Mouse (Mus musculus) MEL (cell line): Measurements from ENCODE around the gene Psmc1. TPM values are rescaled to one million over a fixed set of nuclear protein-coding genes. Genes with fewer than 3 reads are reported as not detected.

Experiments
- DNase-seq: peaks from one replicate; pipeline ENCODE4 v3.0.0; 2011; ENCODE audit warnings: low read depth, low spot score
- H3K27ac ChIP-seq: 2 replicates; pipeline ENCODE4 v1.5.1; 2012; ENCODE audit warnings: low read depth, mild to moderate bottlenecking, control low read depth, low read length, moderate library complexity; ENCODE audit not compliant: control insufficient read depth
- H3K27me3 ChIP-seq, 2 experiments: fragments of 150-350 bp in 1 of 2; sonication (generic) in 1 of 2; 2 replicates each; pipeline ENCODE4 v1.6.1; 2012; ENCODE audit warnings: low read length in 2 of 2, mild to moderate bottlenecking in 2 of 2, improper control_type of control experiment in 1 of 2, moderate library complexity in 1 of 2; ENCODE audit not compliant: insufficient read depth in 2 of 2, control insufficient read depth in 1 of 2
- H3K36me3 ChIP-seq, 2 experiments: 2 replicates each; pipeline ENCODE4 v1.6.1; 2012 to 2014; ENCODE audit warnings: low read length in 2 of 2, improper control_type of control experiment in 1 of 2, inconsistent platforms in 1 of 2, mild to moderate bottlenecking in 1 of 2; ENCODE audit not compliant: insufficient read depth in 2 of 2, control insufficient read depth in 1 of 2
- H3K4me1 ChIP-seq, 2 experiments: fragments of 150-350 bp in 1 of 2; sonication (generic) in 1 of 2; 2 replicates each; pipeline ENCODE4 v1.6.1; 2012; ENCODE audit warnings: low read length in 2 of 2, improper control_type of control experiment in 1 of 2, mild to moderate bottlenecking in 1 of 2; ENCODE audit not compliant: insufficient read depth in 2 of 2, control insufficient read depth in 1 of 2
- H3K4me3 ChIP-seq, 2 experiments: fragments of 150-350 bp in 1 of 2; sonication (generic) in 1 of 2; 2 replicates each; pipeline ENCODE4 v1.5.1; 2012; ENCODE audit warnings: low read depth in 2 of 2, low read length in 2 of 2, mild to moderate bottlenecking in 2 of 2, moderate library complexity in 2 of 2, control low read depth in 1 of 2, improper control_type of control experiment in 1 of 2; ENCODE audit not compliant: control insufficient read depth in 1 of 2, insufficient read depth in 1 of 2
- H3K79me2 ChIP-seq: 2 replicates; pipeline ENCODE4 v1.6.1; 2012; ENCODE audit warnings: mild to moderate bottlenecking, low read length, moderate library complexity; ENCODE audit not compliant: control insufficient read depth, poor library complexity, insufficient read depth
- H3K9ac ChIP-seq: 2 replicates; pipeline ENCODE4 v1.6.1; 2012; ENCODE audit warnings: low read depth, mild to moderate bottlenecking, control low read depth, low read length, moderate library complexity; ENCODE audit not compliant: control insufficient read depth, poor library complexity, severe bottlenecking
- H3K9me3 ChIP-seq: fragments of 150-350 bp; sonication (generic); replicated peaks from 2 replicates; pipeline ENCODE4 v1.6.1; 2012; ENCODE audit warnings: mild to moderate bottlenecking, low read length, improper control_type of control experiment, moderate library complexity; ENCODE audit not compliant: insufficient read depth
- BHLHE40 ChIP-seq: IDR thresholded peaks from 2 replicates; pipeline ENCODE4 v1.6.1; 2012; ENCODE audit warnings: low read depth, mild to moderate bottlenecking, inconsistent platforms, low read length, improper control_type of control experiment, borderline replicate concordance
- CTCF ChIP-seq, 3 experiments: IDR thresholded peaks in 2 of 3; conservative IDR thresholded peaks in 1 of 3; 2 replicates each; pipeline ENCODE4 v1.5.1; 2011 to 2012; ENCODE audit warnings: low read length in 3 of 3, low read depth in 2 of 3, mild to moderate bottlenecking in 2 of 3, improper control_type of control experiment in 1 of 3, inconsistent platforms in 1 of 3, mixed read lengths in 1 of 3, moderate library complexity in 1 of 3; ENCODE audit not compliant: control insufficient read depth in 1 of 3, insufficient read depth in 1 of 3, poor library complexity in 1 of 3, severe bottlenecking in 1 of 3
- ELF1 ChIP-seq: IDR thresholded peaks from 2 replicates; pipeline ENCODE4 v1.6.1; 2014; ENCODE audit warnings: low read depth, mild to moderate bottlenecking, inconsistent platforms, low read length, improper control_type of control experiment, moderate library complexity
- EP300 ChIP-seq, 2 experiments: IDR thresholded peaks; 2 replicates each; pipeline ENCODE4 v1.6.1; 2011; ENCODE audit warnings: improper control_type of control experiment in 2 of 2, low read length in 2 of 2, low read depth in 1 of 2, mild to moderate bottlenecking in 1 of 2
- GATA1 ChIP-seq: IDR thresholded peaks from 2 replicates; pipeline ENCODE4 v1.6.1; 2011; ENCODE audit warnings: low read depth, low read length, improper control_type of control experiment
- HCFC1 ChIP-seq: IDR thresholded peaks from 2 replicates; pipeline ENCODE4 v1.6.1; 2012; ENCODE audit warnings: low read depth, mild to moderate bottlenecking, inconsistent platforms, low read length, improper control_type of control experiment, moderate library complexity
- KAT2A ChIP-seq: conservative IDR thresholded peaks from 2 replicates; pipeline ENCODE4 v1.6.1; 2012; ENCODE audit warnings: low read depth, low read length, improper control_type of control experiment, inconsistent platforms
- MAFK ChIP-seq: IDR thresholded peaks from 2 replicates; pipeline ENCODE4 v1.6.1; 2011; ENCODE audit warnings: low read depth, mild to moderate bottlenecking, low read length, improper control_type of control experiment, borderline replicate concordance
- MAX ChIP-seq: IDR thresholded peaks from 2 replicates; pipeline ENCODE4 v1.6.1; 2011; ENCODE audit warnings: low read length, improper control_type of control experiment
- MAZ ChIP-seq: IDR thresholded peaks from 2 replicates; pipeline ENCODE4 v1.6.1; 2012; ENCODE audit warnings: low read depth, mild to moderate bottlenecking, inconsistent platforms, low read length, improper control_type of control experiment
- MXI1 ChIP-seq: IDR thresholded peaks from 2 replicates; pipeline ENCODE4 v1.6.1; 2011; ENCODE audit warnings: mild to moderate bottlenecking, low read depth, low read length, improper control_type of control experiment
- MYB ChIP-seq: IDR thresholded peaks from 2 replicates; pipeline ENCODE4 v1.6.1; 2011; ENCODE audit warnings: mild to moderate bottlenecking, low read depth, low read length, improper control_type of control experiment
- POLR2A ChIP-seq, 2 experiments: IDR thresholded peaks; 2 replicates each; pipeline ENCODE4 v1.6.1; 2011 to 2012; ENCODE audit warnings: low read length in 2 of 2, mild to moderate bottlenecking in 2 of 2, control low read depth in 1 of 2, improper control_type of control experiment in 1 of 2, low read depth in 1 of 2, moderate library complexity in 1 of 2; ENCODE audit not compliant: control insufficient read depth in 1 of 2, insufficient read depth in 1 of 2, poor library complexity in 1 of 2
- POLR2AphosphoS2 ChIP-seq: IDR thresholded peaks from 2 replicates; pipeline ENCODE4 v1.6.1; 2011; ENCODE audit warnings: low read length, improper control_type of control experiment
- POLR2AphosphoS5 ChIP-seq: IDR thresholded peaks from 2 replicates; pipeline ENCODE4 v1.6.1; 2012; ENCODE audit warnings: low read depth, borderline replicate concordance, mild to moderate bottlenecking, inconsistent platforms, low read length, moderate library complexity, mixed read lengths
- RAD21 ChIP-seq: IDR thresholded peaks from 2 replicates; pipeline ENCODE4 v1.6.1; 2011; ENCODE audit warnings: mild to moderate bottlenecking, low read depth, low read length, improper control_type of control experiment
- SIN3A ChIP-seq: IDR thresholded peaks from 2 replicates; pipeline ENCODE4 v1.6.1; 2012; ENCODE audit warnings: low read length, improper control_type of control experiment, inconsistent platforms
- TAL1 ChIP-seq: IDR thresholded peaks from 2 replicates; pipeline ENCODE4 v1.6.1; 2012; ENCODE audit warnings: mild to moderate bottlenecking, inconsistent platforms, low read length, moderate library complexity, mixed read lengths
- TBP ChIP-seq: IDR thresholded peaks from 2 replicates; pipeline ENCODE4 v1.8.0; 2011; ENCODE audit warnings: low read depth, low read length, improper control_type of control experiment
- TCF12 ChIP-seq: IDR thresholded peaks from 2 replicates; pipeline ENCODE4 v1.6.1; 2014; ENCODE audit warnings: low read depth, mild to moderate bottlenecking, inconsistent platforms, low read length, improper control_type of control experiment, moderate library complexity
- UBTF ChIP-seq: IDR thresholded peaks from 2 replicates; pipeline ENCODE4 v1.6.1; 2012; ENCODE audit warnings: low read depth, mild to moderate bottlenecking, inconsistent platforms, low read length, improper control_type of control experiment, moderate library complexity, borderline replicate concordance; ENCODE audit not compliant: insufficient read depth
- USF1 ChIP-seq: IDR thresholded peaks from 2 replicates; pipeline ENCODE4 v1.6.1; 2014; ENCODE audit warnings: low read depth, mild to moderate bottlenecking, inconsistent platforms, low read length, improper control_type of control experiment, moderate library complexity
- USF2 ChIP-seq, 2 experiments: IDR thresholded peaks; 2 replicates each; pipeline ENCODE4 v1.6.1; 2011 to 2012; ENCODE audit warnings: improper control_type of control experiment in 2 of 2, low read length in 2 of 2, borderline replicate concordance in 1 of 2, inconsistent platforms in 1 of 2, low read depth in 1 of 2, mild to moderate bottlenecking in 1 of 2; ENCODE audit not compliant: insufficient read depth in 1 of 2
- ZMIZ1 ChIP-seq: IDR thresholded peaks from 2 replicates; pipeline ENCODE4 v1.6.1; 2012; ENCODE audit warnings: low read depth, mild to moderate bottlenecking, inconsistent platforms, low read length, improper control_type of control experiment, moderate library complexity
- polyA plus RNA-seq, 2 experiments: library from polyadenylated mRNA; stranded (reverse) in 1 of 2; unstranded in 1 of 2; fragments of >175 nt in 1 of 2; fragments of >200 nt in 1 of 2; gene quantifications; 2 replicates each; pipeline versions ENCODE4 v1.2.1 to v1.2.4; 2012; ENCODE audit warnings: low replicate concordance in 2 of 2, low read depth in 1 of 2; ENCODE audit not compliant: insufficient read length in 2 of 2, insufficient read depth in 1 of 2, missing spikeins in 1 of 2
- total RNA-seq: library from RNA; depleted of rRNA; stranded (reverse); fragments of 300-350 nt; gene quantifications from 2 replicates; pipeline ENCODE4 v1.2.3, GENCODE M21; 2012

Psmc1 gene
- total and polyA plus RNA-seq, 3 experiments = 322 to 501 TPM; not detected in 1

- H3K4me3 ChIP-seq = peak overlapping the region; percentile 45 to 50
- H3K9ac ChIP-seq = peak overlapping the region; percentile 67
- no peaks in the 10 kb centered on the region for H3K79me2 ChIP-seq
- H3K27ac ChIP-seq = peak overlapping the region; percentile 60; the same call in 1 of the 2 replicates
- peak; percentile 74 for DNase-seq
- H3K27me3 ChIP-seq = no peaks in the 10 kb centered on the region
- H3K36me3 ChIP-seq = peaks cover 0 to 2% of the 10 kb centered on the region in 2 experiments; a peak in 2 of 4 replicates
- peaks cover 0 to 8% of the 10 kb centered on the region in 2 experiments; a peak in 2 of 4 replicates for H3K4me1 ChIP-seq
- H3K9me3 ChIP-seq = no peaks in the 10 kb centered on the region
- TF ChIP-seq KAT2A (no peak), USF1 (no peak), HCFC1 (no peak), MXI1 (peak; percentile 76), RAD21 (no peak), GATA1 (no peak), POLR2AphosphoS5 (no peak), MAZ (no peak), TCF12 (no peak), ELF1 (0 out of 2 replicates have a peak, but pooled peaks have one; percentile 7), BHLHE40 (no peak), POLR2A (IDR thresholded peaks at IDR 0.05; ENCODE audit: control insufficient read depth in 1 of 2, insufficient read depth in 1 of 2, low read depth in 1 of 2, low read length in 2 of 2, poor library complexity in 1 of 2) (peak in 1 of 2 experiments; percentile 74; a peak in 2 of 4 replicates), MAX (peak; percentile 34; the same call in 1 of the 2 replicates), TBP (peak; percentile 47; the same call in 1 of the 2 replicates), ZMIZ1 (no peak), MYB (no peak), MAFK (no peak), EP300 (IDR thresholded peaks at IDR 0.05; ENCODE audit: low read depth in 1 of 2, low read length in 2 of 2) (no peak), CTCF (IDR thresholded peaks at IDR 0.05 in 2 of 3, conservative IDR thresholded peaks at IDR 0.05 in 1 of 3; ENCODE audit: control insufficient read depth in 1 of 3, insufficient read depth in 1 of 3, low read depth in 2 of 3, low read length in 3 of 3, poor library complexity in 1 of 3, severe bottlenecking in 1 of 3) (no peak), USF2 (IDR thresholded peaks at IDR 0.05; ENCODE audit: borderline replicate concordance in 1 of 2, insufficient read depth in 1 of 2, low read depth in 1 of 2, low read length in 2 of 2) (no peak), POLR2AphosphoS2 (no peak), SIN3A (no peak), UBTF (no peak), TAL1 (no peak)
Observed at GRCm38 (mm10) chr12:100167931-100168871, 58.2 kb downstream of the Psmc1 start.
